Mouse (Mus musculus) CD4-positive helper T cell, adult 2 months (primary cell): ENCODE data around the gene Ltc4s.

Experiments used
- DNase-seq: peaks from one replicate; pipeline ENCODE4 v3.0.0-alpha.2; 2012; ENCODE audit warnings: low read depth, missing footprints, low spot score

Gene Ltc4s

GRCm38 (mm10) chr11:50224671-50225530 is 13.5 kb downstream of the Ltc4s start:
- DNase-seq = peak; percentile 65

GRCm38 (mm10) chr11:50223783-50224662 is 14.4 kb downstream of the Ltc4s start:
- no peak for DNase-seq

GRCm38 (mm10) chr11:50222559-50223276 is 15.7 kb downstream of the Ltc4s start:
- no peak for DNase-seq

GRCm38 (mm10) chr11:50219833-50220232 is 18.6 kb downstream of the Ltc4s start:
- DNase-seq = no peak

- DNase-seq = no peak
Measured at GRCm38 (mm10) chr11:50217811-50218210, 20.6 kb downstream of the Ltc4s start.

- DNase-seq = no peak
Measured at GRCm38 (mm10) chr11:50216724-50217366, 21.6 kb downstream of the Ltc4s start.

GRCm38 (mm10) chr11:50215633-50216032 is 22.8 kb downstream of the Ltc4s start:
- DNase-seq = no peak

GRCm38 (mm10) chr11:50214631-50215030 is 23.8 kb downstream of the Ltc4s start:
- no peak for DNase-seq

GRCm38 (mm10) chr11:50212848-50213758 is 25.3 kb downstream of the Ltc4s start:
- peak; percentile 79 for DNase-seq

- no peak for DNase-seq
Measured at GRCm38 (mm10) chr11:50212060-50212739, 26.2 kb downstream of the Ltc4s start.

GRCm38 (mm10) chr11:50211322-50212059 is 26.9 kb downstream of the Ltc4s start:
- DNase-seq = no peak

- DNase-seq = no peak
Measured at GRCm38 (mm10) chr11:50210505-50211151, 27.8 kb downstream of the Ltc4s start, which contains the start of the genes Sqstm1 and Mgat4b. TSS of gene Sqstm1 (minus strand) at chr11:50210827. TSS of gene Mgat4b (plus strand) at chr11:50210890.

GRCm38 (mm10) chr11:50210101-50210504 is 28.3 kb downstream of the Ltc4s start:
- peak; percentile 94 for DNase-seq

- DNase-seq = no peak
Measured at GRCm38 (mm10) chr11:50208039-50208438, 30.4 kb downstream of the Ltc4s start.

- no peak for DNase-seq
Measured at GRCm38 (mm10) chr11:50207344-50207743, 31.1 kb downstream of the Ltc4s start.

GRCm38 (mm10) chr11:50206037-50206436 is 32.4 kb downstream of the Ltc4s start:
- DNase-seq = no peak

GRCm38 (mm10) chr11:50205434-50205833 is 33.0 kb downstream of the Ltc4s start:
- DNase-seq = no peak

GRCm38 (mm10) chr11:50203302-50203827 is 35.1 kb downstream of the Ltc4s start:
- no peak for DNase-seq
